Mouse (Mus musculus): ENCODE data around the gene Stx8. TPM values are rescaled to one million over a fixed set of nuclear protein-coding genes. Genes with fewer than 3 reads are reported as not detected.

The Stx8 gene
- total and polyA plus RNA-seq, 3 experiments, result 29.5 to 152 (median 30.9) TPM

DNA sequence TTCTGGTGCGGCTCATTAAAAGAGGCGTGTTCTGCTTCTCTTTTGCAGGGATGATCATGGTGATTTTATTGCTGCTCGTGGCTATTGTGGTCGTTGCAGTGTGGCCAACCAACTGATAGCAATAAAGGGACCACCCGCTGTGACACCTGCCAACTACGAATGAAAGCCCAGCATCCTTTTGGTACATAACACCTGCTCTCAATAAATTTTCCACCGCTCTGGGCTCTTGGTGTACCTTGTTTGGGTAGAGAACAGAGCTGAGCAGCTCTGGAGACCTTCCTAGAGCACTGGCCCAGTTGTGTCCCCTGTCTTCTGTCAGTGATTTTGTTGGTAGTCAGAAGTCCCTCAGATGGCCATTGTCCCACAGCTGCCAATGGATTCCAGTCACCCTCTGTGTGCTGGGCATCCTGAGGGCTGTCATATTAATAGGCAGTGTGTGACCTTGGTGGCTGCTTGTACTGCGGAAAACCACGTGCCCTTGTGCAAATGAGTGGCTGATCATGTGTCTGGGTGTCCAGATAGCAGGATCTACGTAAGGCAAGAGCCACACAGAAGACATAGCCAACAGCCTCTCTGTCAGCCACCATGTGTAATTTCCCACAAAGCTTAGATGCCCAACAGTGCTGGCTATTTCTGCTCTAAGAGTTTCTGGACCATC lies 237.8 kb downstream of the Stx8 start:
- Histone ChIP-seq H3K9ac (ENCODE audit: control insufficient read depth, low read depth, low read length, poor library complexity, severe bottlenecking) (no peak overlapping the region), H3K4me1 (ENCODE audit: control insufficient read depth in 1 of 2, insufficient read depth in 2 of 2, low read length in 2 of 2) (peaks cover 0 to 5% of the 10 kb centered on the region in 2 experiments; a peak in 2 of 4 replicates), H3K4me3 (ENCODE audit: control insufficient read depth in 1 of 2, insufficient read depth in 1 of 2, low read depth in 2 of 2, low read length in 2 of 2) (no peak overlapping the region), H3K9me3 (replicated peaks; ENCODE audit: insufficient read depth, low read length) (no peaks in the 10 kb centered on the region), H3K27me3 (ENCODE audit: control insufficient read depth in 1 of 2, insufficient read depth in 2 of 2, low read length in 2 of 2) (no peaks in the 10 kb centered on the region), H3K36me3 (ENCODE audit: control insufficient read depth in 1 of 2, insufficient read depth in 2 of 2, low read length in 2 of 2) (no peaks in the 10 kb centered on the region), H3K79me2 (ENCODE audit: control insufficient read depth, insufficient read depth, low read length, poor library complexity) (no peaks in the 10 kb centered on the region), H3K27ac (ENCODE audit: control insufficient read depth, low read depth, low read length) (no peak overlapping the region)
- TF ChIP-seq NRF1 (IDR thresholded peaks at IDR 0.05; ENCODE audit: insufficient read depth, low read depth, low read length, poor library complexity, severe bottlenecking), result no peak
- no peak for TF ChIP-seq BHLHE40 (IDR thresholded peaks at IDR 0.05; ENCODE audit: borderline replicate concordance, low read depth, low read length)
- no peak for TF ChIP-seq ZMIZ1 (IDR thresholded peaks at IDR 0.05; ENCODE audit: low read depth, low read length)
- no peak for TF ChIP-seq MYB (IDR thresholded peaks at IDR 0.05; ENCODE audit: low read depth, low read length)
- TF ChIP-seq POLR2AphosphoS2 (IDR thresholded peaks at IDR 0.05; ENCODE audit: low read length), result no peak
- TF ChIP-seq MEF2A (IDR thresholded peaks at IDR 0.05; ENCODE audit: extremely low read depth, insufficient replicate concordance, low read depth, low read length, poor library complexity, severe bottlenecking), result no peak
- no peak for TF ChIP-seq MAX (IDR thresholded peaks at IDR 0.05; ENCODE audit: low read length)
- TF ChIP-seq RAD21 (IDR thresholded peaks at IDR 0.05; ENCODE audit: low read depth, low read length), result no peak
- TF ChIP-seq ETS1 (IDR thresholded peaks at IDR 0.05; ENCODE audit: low read depth, low read length), result no peak
- no peak for TF ChIP-seq TAL1 (IDR thresholded peaks at IDR 0.05; ENCODE audit: low read length)
- TF ChIP-seq E2F4 (IDR thresholded peaks at IDR 0.05; ENCODE audit: borderline replicate concordance, low read depth, low read length), result no peak
- TF ChIP-seq ZC3H11A (IDR thresholded peaks at IDR 0.05; ENCODE audit: low read depth, low read length), result no peak
- no peak for TF ChIP-seq CTCF (IDR thresholded peaks at IDR 0.05 in 2 of 3, conservative IDR thresholded peaks at IDR 0.05 in 1 of 3; ENCODE audit: control insufficient read depth in 1 of 3, insufficient read depth in 1 of 3, low read depth in 2 of 3, low read length in 3 of 3, poor library complexity in 1 of 3, severe bottlenecking in 1 of 3)
- DNase-seq (ENCODE audit: low read depth, low spot score), result peak; percentile 8

DNA sequence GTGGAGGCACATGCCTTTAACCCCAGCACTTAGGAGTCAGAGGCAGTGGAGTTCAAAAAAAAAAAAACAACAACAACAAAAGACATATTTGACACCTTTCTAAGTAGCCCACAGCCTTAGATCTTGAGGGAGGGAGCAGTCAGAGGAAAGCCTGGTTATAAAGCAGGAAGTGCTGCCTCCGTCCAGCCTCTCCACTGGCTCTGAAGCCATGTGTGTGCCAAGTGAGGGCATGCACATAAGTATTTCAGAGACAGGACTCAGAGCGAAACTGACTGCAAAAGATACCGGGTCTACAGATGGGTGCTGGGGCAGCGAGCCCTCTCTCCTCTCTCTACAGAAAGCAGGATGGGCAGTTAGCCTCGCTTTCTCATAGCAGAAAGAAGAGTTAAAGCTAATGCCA lies 238.4 kb downstream of the Stx8 start:
- Histone ChIP-seq H3K36me3 (ENCODE audit: control insufficient read depth in 1 of 2, insufficient read depth in 2 of 2, low read length in 2 of 2) (no peaks in the 10 kb centered on the region), H3K9me3 (replicated peaks; ENCODE audit: insufficient read depth, low read length) (no peaks in the 10 kb centered on the region), H3K79me2 (ENCODE audit: control insufficient read depth, insufficient read depth, low read length, poor library complexity) (no peaks in the 10 kb centered on the region), H3K27ac (ENCODE audit: control insufficient read depth, low read depth, low read length) (no peak overlapping the region), H3K27me3 (ENCODE audit: control insufficient read depth in 1 of 2, insufficient read depth in 2 of 2, low read length in 2 of 2) (no peaks in the 10 kb centered on the region), H3K4me1 (ENCODE audit: control insufficient read depth in 1 of 2, insufficient read depth in 2 of 2, low read length in 2 of 2) (peaks cover 0 to 5% of the 10 kb centered on the region in 2 experiments; a peak in 2 of 4 replicates), H3K4me3 (ENCODE audit: control insufficient read depth in 1 of 2, insufficient read depth in 1 of 2, low read depth in 2 of 2, low read length in 2 of 2) (no peak overlapping the region), H3K9ac (ENCODE audit: control insufficient read depth, low read depth, low read length, poor library complexity, severe bottlenecking) (no peak overlapping the region)
- TF ChIP-seq ETS1 (IDR thresholded peaks at IDR 0.05; ENCODE audit: low read depth, low read length) (no peak), POLR2A (IDR thresholded peaks at IDR 0.05; ENCODE audit: control insufficient read depth in 1 of 2, insufficient read depth in 1 of 2, low read depth in 1 of 2, low read length in 2 of 2, poor library complexity in 1 of 2) (no peak), CTCF (IDR thresholded peaks at IDR 0.05 in 2 of 3, conservative IDR thresholded peaks at IDR 0.05 in 1 of 3; ENCODE audit: control insufficient read depth in 1 of 3, insufficient read depth in 1 of 3, low read depth in 2 of 3, low read length in 3 of 3, poor library complexity in 1 of 3, severe bottlenecking in 1 of 3) (no peak), EP300 (IDR thresholded peaks at IDR 0.05; ENCODE audit: low read depth in 1 of 2, low read length in 2 of 2) (no peak), ZMIZ1 (IDR thresholded peaks at IDR 0.05; ENCODE audit: low read depth, low read length) (no peak), BHLHE40 (IDR thresholded peaks at IDR 0.05; ENCODE audit: borderline replicate concordance, low read depth, low read length) (no peak), TCF12 (IDR thresholded peaks at IDR 0.05; ENCODE audit: low read depth, low read length) (no peak), MAFK (IDR thresholded peaks at IDR 0.05; ENCODE audit: borderline replicate concordance, low read depth, low read length) (no peak), SMC3 (IDR thresholded peaks at IDR 0.05; ENCODE audit: low read depth, low read length) (no peak)
- no peak for DNase-seq (ENCODE audit: low read depth, low spot score)
